Mouse (Mus musculus): ENCODE measurements around the gene Pls3.

- TF ChIP-seq CTCF (IDR thresholded peaks at IDR 0.05) (no peak), EP300 (IDR thresholded peaks at IDR 0.05) (peak; percentile 25; the same call in 1 of the 2 replicates)
These were observed 13.3 kb downstream of the Pls3 start for GRCm38 (mm10) chrX:75861715-75862114.

Measured in lung, postnatal 0 days (tissue).